Mouse (Mus musculus) midbrain, postnatal 0 days (tissue): ENCODE data around the gene Raver2. TPM values are rescaled to one million over a fixed set of nuclear protein-coding genes. Genes with fewer than 3 reads are reported as not detected.

Experiments used
- ATAC-seq: fragments of 200-750 bp; cut with Nextera tagmentation; 2 replicates; pipeline ENCODE4 v1.8.0; 2017; ENCODE audit warnings: moderate number of reproducible peaks, mild to moderate bottlenecking, moderate TSS enrichment, moderate library complexity; ENCODE audit not compliant: low FRiP score
- DNase-seq: peaks from one replicate; pipeline ENCODE4 v3.0.0-alpha.2; 2015; ENCODE audit warnings: low spot score
- H3K27ac ChIP-seq: fragments of 300-500 bp; sonication (generic); 2 replicates; pipeline ENCODE4 v1.5.1; 2014; ENCODE audit warnings: low read depth, mild to moderate bottlenecking, low read length, mixed read lengths
- H3K27me3 ChIP-seq: fragments of 300-500 bp; sonication (generic); 2 replicates; pipeline ENCODE4 v1.6.1; 2014; ENCODE audit warnings: low read length, control low read depth, mixed read lengths; ENCODE audit not compliant: insufficient read depth
- H3K36me3 ChIP-seq: fragments of 300-500 bp; sonication (generic); 2 replicates; pipeline ENCODE4 v1.6.1; 2014; ENCODE audit warnings: low read length, control low read depth, mixed read lengths; ENCODE audit not compliant: insufficient read depth
- H3K4me1 ChIP-seq: fragments of 300-500 bp; sonication (generic); 2 replicates; pipeline ENCODE4 v1.6.1; 2014; ENCODE audit warnings: mild to moderate bottlenecking, control low read depth, antibody characterized with exemption, low read length, mixed read lengths; ENCODE audit not compliant: insufficient read depth
- H3K4me2 ChIP-seq: fragments of 300-500 bp; sonication (generic); 2 replicates; pipeline ENCODE4 v1.6.1; 2014; ENCODE audit warnings: low read depth, mild to moderate bottlenecking, low read length, mixed read lengths; ENCODE audit not compliant: poor library complexity, severe bottlenecking
- H3K4me3 ChIP-seq: fragments of 300-500 bp; sonication (generic); 2 replicates; pipeline ENCODE4 v1.5.1; 2014; ENCODE audit warnings: low read depth, mild to moderate bottlenecking, low read length, moderate library complexity
- H3K9ac ChIP-seq: fragments of 300-500 bp; sonication (generic); replicated peaks from 2 replicates; pipeline ENCODE4 v1.6.1; 2014; ENCODE audit warnings: mild to moderate bottlenecking, low read length, moderate library complexity, mixed read lengths; ENCODE audit not compliant: poor library complexity, severe bottlenecking
- H3K9me3 ChIP-seq: fragments of 300-500 bp; sonication (generic); 2 replicates; pipeline ENCODE4 v1.6.1; 2016; ENCODE audit warnings: low read length, control low read depth
- CTCF ChIP-seq: IDR thresholded peaks from 2 replicates; pipeline ENCODE4 v1.5.1; 2016; ENCODE audit warnings: antibody characterized with exemption, mild to moderate bottlenecking
- WGBS: fragments of 180-500 bp; shearing (Covaris S2); extraction: QIAGEN DNeasy Blood & Tissue Kit; methylation state at CpG from one replicate; pipeline ENCODE4 v1.1.7; 2014; 5-methylcytosine and 5-hydroxymethylcytosine counted together
- polyA plus RNA-seq: library from polyadenylated mRNA; unstranded; fragments of >200 nt; fragmentation: Nextera tagmentation; extraction: Ambion mirVana; gene quantifications from 2 replicates; pipeline ENCODE4 v1.2.1, GENCODE M21; 2015
- total RNA-seq: library from RNA; depleted of rRNA; stranded (reverse); fragments of >200 nt; gene quantifications from 2 replicates; pipeline ENCODE4 v1.2.3, GENCODE M21; 2014

The Raver2 gene
- total and polyA plus RNA-seq, 2 experiments from 2014 or later: 4.8 to 19.7 TPM

DNA sequence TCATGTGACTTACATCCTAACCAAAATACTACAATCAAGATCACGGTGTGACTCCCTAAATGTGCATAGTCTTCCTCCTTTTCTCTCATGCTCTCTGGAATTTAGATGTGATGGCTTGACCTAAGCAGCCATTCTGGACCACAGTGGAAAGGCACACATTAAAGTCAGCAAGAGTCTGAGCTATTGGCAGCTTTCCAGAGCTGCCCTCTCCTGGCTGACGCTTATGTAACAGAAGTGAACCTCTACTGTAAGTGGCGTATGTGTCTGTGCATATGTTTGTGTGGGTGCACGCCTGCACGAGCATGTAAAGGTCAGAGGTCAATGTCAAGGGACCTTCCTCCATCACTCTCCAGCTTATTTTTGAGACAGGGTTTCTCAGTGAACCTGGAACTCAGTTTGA lies 33.7 kb upstream of the Raver2 start:
- Histone ChIP-seq H3K27ac (no peak overlapping the region), H3K9ac (no peak overlapping the region), H3K27me3 (no peaks in the 10 kb centered on the region), H3K4me2 (no peak overlapping the region), H3K36me3 (no peaks in the 10 kb centered on the region), H3K9me3 (no peaks in the 10 kb centered on the region), H3K4me3 (no peak overlapping the region), H3K4me1 (no peaks in the 10 kb centered on the region)
- TF ChIP-seq CTCF: no peak
- DNase-seq: peak; percentile 6
- ATAC-seq: no peak
- WGBS: 85% methylated on average over 5 of the region's 5 CpGs

DNA sequence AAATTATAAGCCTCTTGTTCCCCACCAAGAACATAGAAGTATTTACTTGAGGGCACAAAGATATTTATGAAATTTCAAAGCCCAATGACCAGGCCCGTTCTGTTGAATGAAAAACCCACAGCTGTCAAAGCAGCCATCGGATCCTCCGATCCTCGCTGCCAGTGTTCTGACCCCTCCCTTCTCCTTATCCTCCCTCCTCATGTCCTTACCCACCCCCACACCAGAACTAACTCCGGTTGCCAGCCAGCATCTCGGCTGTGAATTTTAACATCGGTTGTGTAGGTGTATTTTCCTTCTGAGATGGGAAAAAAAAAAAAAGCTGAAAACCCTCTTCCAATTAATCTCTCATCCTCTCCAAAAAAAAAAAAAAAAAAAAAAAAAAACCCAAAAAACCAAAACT lies 31.6 kb upstream of the Raver2 start:
- Histone ChIP-seq H3K9ac (no peak overlapping the region), H3K4me1 (no peaks in the 10 kb centered on the region), H3K27me3 (no peaks in the 10 kb centered on the region), H3K36me3 (no peaks in the 10 kb centered on the region), H3K4me2 (no peak overlapping the region), H3K9me3 (no peaks in the 10 kb centered on the region), H3K27ac (no peak overlapping the region), H3K4me3 (no peak overlapping the region)
- 46% methylated on average over 7 of the region's 7 CpGs for WGBS
- ATAC-seq (no peak), DNase-seq (no peak)
- TF ChIP-seq CTCF: no peak

DNA sequence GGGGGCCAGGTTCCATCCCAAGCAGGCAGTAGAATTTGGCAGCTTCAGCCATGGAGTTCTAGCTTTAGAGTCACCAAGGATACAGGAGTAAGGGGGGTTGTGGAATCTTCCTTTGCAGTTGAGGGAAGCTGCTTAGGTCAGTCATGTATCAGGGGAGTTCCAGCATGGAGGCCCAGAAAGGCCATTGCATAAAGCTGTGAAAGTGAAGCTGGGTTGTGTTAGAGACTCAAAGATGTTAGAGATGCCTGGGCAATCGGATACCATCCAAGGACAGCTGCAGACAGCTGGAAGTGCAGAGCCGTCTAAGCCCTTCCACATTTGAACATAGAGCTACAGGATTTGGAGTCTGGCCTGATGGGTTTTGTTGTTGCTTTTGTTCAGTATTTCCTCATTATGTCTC lies 25.1 kb upstream of the Raver2 start:
- H3K36me3 ChIP-seq: no peaks in the 10 kb centered on the region
- no peak for TF ChIP-seq CTCF
- H3K9me3 ChIP-seq: no peaks in the 10 kb centered on the region
- WGBS: 81% methylated on average over 2 of the region's 2 CpGs
- ATAC-seq (no peak), DNase-seq (no peak)
- no peak overlapping the region for H3K27ac ChIP-seq
- H3K4me2 ChIP-seq: no peak overlapping the region
- H3K4me1 ChIP-seq: no peaks in the 10 kb centered on the region
- H3K9ac ChIP-seq: no peak overlapping the region
- no peak overlapping the region for H3K4me3 ChIP-seq
- H3K27me3 ChIP-seq: no peaks in the 10 kb centered on the region

DNA sequence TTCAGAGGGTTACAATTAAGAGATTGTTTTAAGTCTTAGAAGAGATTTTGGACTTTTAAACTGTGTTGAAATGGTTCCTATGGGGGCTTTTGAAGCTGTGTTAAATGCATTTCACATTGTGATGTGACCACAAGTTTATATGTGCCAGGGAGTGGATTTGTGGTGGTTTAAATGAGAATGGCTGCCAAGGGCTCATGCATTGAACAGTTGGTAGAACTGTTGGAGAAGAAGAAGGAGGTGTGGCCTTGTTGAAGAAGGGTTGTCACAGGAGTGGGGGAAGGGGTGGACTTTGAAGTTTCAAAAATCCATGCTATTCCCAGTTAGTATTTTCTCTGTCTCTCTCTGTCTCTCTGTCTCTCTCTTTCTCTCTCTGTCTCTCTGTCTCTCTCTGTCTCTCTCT lies 24.6 kb upstream of the Raver2 start:
- Histone ChIP-seq H3K4me2 (no peak overlapping the region), H3K36me3 (no peaks in the 10 kb centered on the region), H3K4me1 (no peaks in the 10 kb centered on the region), H3K9ac (no peak overlapping the region), H3K4me3 (no peak overlapping the region), H3K27ac (no peak overlapping the region), H3K9me3 (no peaks in the 10 kb centered on the region), H3K27me3 (no peaks in the 10 kb centered on the region)
- no peak for DNase-seq
- TF ChIP-seq CTCF: no peak
- no peak for ATAC-seq

DNA sequence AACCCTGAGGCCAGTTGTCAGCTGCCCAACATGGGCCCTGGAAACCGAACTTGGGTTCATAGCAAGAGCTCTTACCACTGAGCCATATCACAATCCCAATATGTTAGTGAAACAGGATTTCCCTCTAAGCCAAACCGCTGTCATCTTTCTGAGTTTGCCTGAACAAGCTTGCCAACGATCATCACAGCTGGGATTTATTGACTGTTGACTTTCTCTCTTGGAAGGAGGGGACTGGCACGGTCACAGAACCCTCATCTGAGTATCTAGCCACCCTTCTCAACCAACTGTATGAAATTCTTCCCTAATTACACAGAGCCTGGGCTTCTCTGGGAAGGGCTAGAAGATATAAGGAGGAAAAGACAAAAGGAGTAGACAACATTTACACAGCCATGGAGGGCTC lies 22.2 kb upstream of the Raver2 start:
- Histone ChIP-seq H3K9me3 (no peaks in the 10 kb centered on the region), H3K36me3 (no peaks in the 10 kb centered on the region), H3K27ac (no peak overlapping the region), H3K4me2 (no peak overlapping the region), H3K27me3 (no peaks in the 10 kb centered on the region), H3K4me3 (no peak overlapping the region), H3K9ac (no peak overlapping the region), H3K4me1 (no peaks in the 10 kb centered on the region)
- WGBS: 81% methylated on average over 4 of the region's 4 CpGs
- no peak for TF ChIP-seq CTCF
- DNase-seq (no peak), ATAC-seq (no peak)

DNA sequence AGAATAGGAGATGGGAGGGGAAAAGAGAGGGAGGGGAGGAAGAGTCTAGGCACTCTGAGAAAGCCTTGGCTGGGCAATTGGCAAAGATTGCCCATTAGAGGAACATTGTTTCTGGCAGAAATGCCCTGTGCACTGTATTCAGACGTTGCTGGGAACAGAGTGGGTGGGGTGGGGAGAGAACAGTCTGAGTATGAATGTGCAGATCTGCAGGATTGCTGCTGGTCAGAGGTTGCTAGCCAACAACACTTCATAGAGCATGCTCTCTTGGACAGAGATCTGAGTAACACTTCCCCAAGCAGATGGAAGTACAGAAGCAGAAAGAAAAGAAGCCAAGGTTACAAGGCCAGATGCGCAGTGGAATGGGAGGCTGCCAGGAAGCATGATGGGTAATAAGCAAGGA lies 6.6 kb upstream of the Raver2 start:
- Histone ChIP-seq H3K4me1 (no peaks in the 10 kb centered on the region), H3K4me2 (no peak overlapping the region), H3K9ac (no peak overlapping the region), H3K27ac (no peak overlapping the region), H3K9me3 (no peaks in the 10 kb centered on the region), H3K4me3 (no peak overlapping the region), H3K36me3 (no peaks in the 10 kb centered on the region), H3K27me3 (no peaks in the 10 kb centered on the region)
- no peak for ATAC-seq
- DNase-seq: peak; percentile 22
- WGBS: 69% methylated on average over 2 of the region's 2 CpGs
- TF ChIP-seq CTCF: no peak

DNA sequence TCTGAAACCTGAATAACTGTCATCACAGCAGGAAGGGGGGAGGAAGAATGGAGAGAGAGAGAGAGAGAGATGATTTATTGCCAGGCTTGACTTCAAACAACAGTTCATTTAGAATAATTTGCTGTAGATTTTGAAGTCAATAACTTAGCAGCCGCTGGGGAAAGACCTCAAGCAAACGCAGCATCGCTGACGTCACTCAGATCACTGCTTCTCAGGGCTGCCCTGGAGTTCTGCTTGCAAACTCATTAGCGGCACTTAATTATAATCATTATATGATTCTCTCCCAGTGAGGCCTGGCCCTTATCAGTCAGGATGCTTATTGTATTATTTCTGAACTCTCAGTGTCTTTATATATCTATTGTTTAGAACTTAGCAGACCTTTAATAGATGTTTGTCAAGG lies 2.4 kb upstream of the Raver2 start:
- no peak for ATAC-seq
- Histone ChIP-seq H3K27ac (no peak overlapping the region), H3K27me3 (no peaks in the 10 kb centered on the region), H3K9ac (no peak overlapping the region), H3K4me1 (no peaks in the 10 kb centered on the region; the same call in 1 of the 2 replicates), H3K4me3 (no peak overlapping the region), H3K4me2 (no peak overlapping the region), H3K36me3 (no peaks in the 10 kb centered on the region), H3K9me3 (no peaks in the 10 kb centered on the region)
- WGBS: 63% methylated on average over 5 of the region's 5 CpGs
- no peak for TF ChIP-seq CTCF
- DNase-seq: peak; percentile 29
